Mouse (Mus musculus): ENCODE results near the gene Gucy2g. TPM values are rescaled to one million over a fixed set of nuclear protein-coding genes. Genes with fewer than 3 reads are reported as not detected.

The Gucy2g gene
- polyA plus RNA-seq, 1 experiment from 2014 or later: 0.05 TPM

DNA sequence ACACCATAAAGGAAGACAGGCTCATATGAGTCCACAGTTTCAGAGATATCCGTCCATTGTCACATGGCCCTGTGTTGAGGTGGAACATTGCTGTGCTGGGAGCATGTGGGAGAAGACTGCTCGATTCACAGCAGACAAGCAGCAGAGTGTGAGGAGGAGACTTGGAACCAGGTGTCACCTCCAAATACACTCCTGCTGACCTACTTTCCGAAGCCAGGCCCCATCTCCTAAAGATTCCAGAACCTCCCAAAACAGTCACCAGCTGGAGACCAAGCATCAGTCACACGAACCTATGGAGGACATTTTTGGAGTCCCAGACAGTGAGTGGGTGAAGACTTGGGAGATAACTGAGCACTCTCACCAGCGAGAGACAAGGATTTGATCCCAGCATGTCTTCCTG, 4.5 kb downstream of the Gucy2g start:
- no peak overlapping the region for H3K9ac ChIP-seq (ENCODE audit: low read depth, low read length)
- H3K4me3 ChIP-seq (ENCODE audit: low read length): no peak overlapping the region
- no peak overlapping the region for H3K4me2 ChIP-seq (replicated peaks; ENCODE audit: low read depth, low read length)
- H3K27ac ChIP-seq (ENCODE audit: low read depth, low read length): no peak overlapping the region
- no peaks in the 10 kb centered on the region for H3K27me3 ChIP-seq (ENCODE audit: control insufficient read depth, insufficient read depth, low read length)
- 78% methylated on average over 5 of the region's 5 CpGs for WGBS
- ATAC-seq (ENCODE audit: low FRiP score, low TSS enrichment): no peak
- no peaks in the 10 kb centered on the region for H3K36me3 ChIP-seq (ENCODE audit: control insufficient read depth, insufficient read depth, low read length)
- H3K4me1 ChIP-seq (ENCODE audit: control insufficient read depth, insufficient read depth, low read length): no peaks in the 10 kb centered on the region
- H3K9me3 ChIP-seq (ENCODE audit: control insufficient read depth, low read length): no peaks in the 10 kb centered on the region

DNA sequence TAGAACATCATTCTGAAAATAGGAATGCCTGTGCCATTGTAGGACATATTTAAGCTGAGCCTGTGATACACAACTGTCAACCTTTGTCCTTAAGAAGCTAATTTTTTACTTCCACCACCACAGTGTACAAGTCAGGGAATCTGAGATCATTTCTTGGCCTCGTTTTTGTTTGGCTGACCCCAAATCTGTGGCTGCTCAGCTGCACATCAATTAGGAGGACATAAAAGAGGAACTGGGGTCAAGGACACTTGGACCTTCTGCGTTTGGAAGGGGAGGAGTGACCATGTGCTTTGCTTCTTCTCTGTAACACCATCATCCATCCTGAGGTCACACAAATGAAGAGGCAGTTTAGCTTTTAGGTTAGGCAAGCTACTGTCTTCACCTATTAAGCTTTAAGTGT, 5.0 kb downstream of the Gucy2g start:
- WGBS: 14% methylated on average over 2 of the region's 2 CpGs
- Histone ChIP-seq H3K27me3 (ENCODE audit: control insufficient read depth, insufficient read depth, low read length) (no peaks in the 10 kb centered on the region), H3K27ac (ENCODE audit: low read depth, low read length) (no peak overlapping the region), H3K4me3 (ENCODE audit: low read length) (no peak overlapping the region), H3K9ac (ENCODE audit: low read depth, low read length) (no peak overlapping the region), H3K9me3 (ENCODE audit: control insufficient read depth, low read length) (no peaks in the 10 kb centered on the region), H3K4me1 (ENCODE audit: control insufficient read depth, insufficient read depth, low read length) (no peaks in the 10 kb centered on the region), H3K36me3 (ENCODE audit: control insufficient read depth, insufficient read depth, low read length) (no peaks in the 10 kb centered on the region), H3K4me2 (replicated peaks; ENCODE audit: low read depth, low read length) (no peak overlapping the region)
- ATAC-seq (ENCODE audit: low FRiP score, low TSS enrichment): no peak

DNA sequence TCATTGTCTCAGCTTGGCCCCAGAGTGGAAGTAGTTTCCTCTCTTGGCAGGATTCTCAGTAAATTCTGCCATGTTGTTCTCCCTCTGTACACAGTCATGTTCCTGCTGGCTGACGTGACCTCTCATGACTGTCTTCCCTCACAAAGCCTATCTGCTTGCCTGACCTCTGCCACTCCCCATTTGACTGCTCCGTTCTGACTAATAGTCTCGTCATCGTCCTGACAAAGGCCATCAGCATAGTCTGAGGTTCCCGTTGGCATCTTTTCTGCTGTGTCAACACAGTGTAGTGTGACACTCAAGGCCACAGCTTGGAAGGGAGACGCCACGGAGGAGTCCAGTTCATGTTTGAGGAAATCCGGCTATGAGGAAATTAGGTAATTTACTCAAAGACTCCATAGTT, 8.9 kb downstream of the Gucy2g start:
- 39% methylated on average over 8 of the region's 8 CpGs for whole genome bisulfite sequencing
- Histone ChIP-seq H3K27me3 (ENCODE audit: control insufficient read depth, insufficient read depth, low read length) (no peaks in the 10 kb centered on the region), H3K9ac (ENCODE audit: low read depth, low read length) (no peak overlapping the region), H3K4me3 (ENCODE audit: low read length) (no peak overlapping the region), H3K4me1 (ENCODE audit: control insufficient read depth, insufficient read depth, low read length) (no peaks in the 10 kb centered on the region), H3K36me3 (ENCODE audit: control insufficient read depth, insufficient read depth, low read length) (no peaks in the 10 kb centered on the region), H3K4me2 (replicated peaks; ENCODE audit: low read depth, low read length) (no peak overlapping the region), H3K27ac (ENCODE audit: low read depth, low read length) (no peak overlapping the region), H3K9me3 (ENCODE audit: control insufficient read depth, low read length) (no peaks in the 10 kb centered on the region)
- ATAC-seq (ENCODE audit: low FRiP score, low TSS enrichment): no peak

DNA sequence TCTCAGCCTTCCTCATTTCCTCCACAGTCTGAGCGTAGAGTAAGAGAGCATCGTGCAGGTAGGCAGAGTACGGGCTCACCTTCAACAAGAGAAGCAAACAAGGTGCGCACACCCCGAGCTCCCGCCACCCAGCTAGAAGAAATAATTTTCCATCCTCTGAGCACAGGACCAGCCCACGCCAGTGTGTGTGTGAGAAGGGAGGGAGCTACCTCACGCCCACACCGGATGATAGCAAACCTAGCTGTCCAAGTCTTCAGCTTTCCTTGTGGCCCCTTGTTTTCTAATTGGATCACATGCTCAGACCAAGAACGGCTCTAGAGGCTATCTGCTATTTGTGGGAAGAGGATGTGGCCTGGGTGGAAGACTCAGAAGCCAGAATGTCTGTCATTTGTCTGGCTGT, 10.0 kb downstream of the Gucy2g start:
- Histone ChIP-seq H3K9me3 (ENCODE audit: control insufficient read depth, low read length) (no peaks in the 10 kb centered on the region), H3K27me3 (ENCODE audit: control insufficient read depth, insufficient read depth, low read length) (no peaks in the 10 kb centered on the region), H3K4me1 (ENCODE audit: control insufficient read depth, insufficient read depth, low read length) (no peaks in the 10 kb centered on the region), H3K36me3 (ENCODE audit: control insufficient read depth, insufficient read depth, low read length) (no peaks in the 10 kb centered on the region), H3K4me3 (ENCODE audit: low read length) (no peak overlapping the region), H3K4me2 (replicated peaks; ENCODE audit: low read depth, low read length) (no peak overlapping the region), H3K27ac (ENCODE audit: low read depth, low read length) (no peak overlapping the region), H3K9ac (ENCODE audit: low read depth, low read length) (no peak overlapping the region)
- WGBS: 75% methylated on average over 10 of the region's 10 CpGs
- ATAC-seq (ENCODE audit: low FRiP score, low TSS enrichment): no peak

DNA sequence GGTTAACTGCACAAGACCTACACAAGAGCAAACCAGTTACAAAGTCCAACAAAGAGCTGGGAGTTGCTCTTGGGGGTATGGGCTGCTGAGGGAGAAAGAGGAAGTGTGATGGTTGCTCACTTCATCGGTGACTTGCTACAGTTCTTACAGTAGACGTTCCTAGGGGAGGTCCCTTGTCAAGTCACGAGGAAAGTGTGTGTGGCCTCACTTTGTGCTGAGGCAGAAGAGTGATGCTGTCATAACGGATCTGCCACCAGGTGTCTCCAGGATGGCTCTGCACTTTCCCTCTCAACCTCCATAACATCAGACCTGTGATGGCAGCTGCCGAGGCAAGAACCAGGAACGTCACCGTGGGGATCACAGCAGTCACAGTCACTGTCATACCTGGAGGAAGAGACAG, 13.9 kb downstream of the Gucy2g start:
- no peaks in the 10 kb centered on the region for H3K27me3 ChIP-seq (ENCODE audit: control insufficient read depth, insufficient read depth, low read length)
- H3K4me1 ChIP-seq (ENCODE audit: control insufficient read depth, insufficient read depth, low read length): no peaks in the 10 kb centered on the region
- no peak overlapping the region for H3K4me3 ChIP-seq (ENCODE audit: low read length)
- ATAC-seq (ENCODE audit: low FRiP score, low TSS enrichment): no peak
- no peaks in the 10 kb centered on the region for H3K9me3 ChIP-seq (ENCODE audit: control insufficient read depth, low read length)
- no peak overlapping the region for H3K27ac ChIP-seq (ENCODE audit: low read depth, low read length)
- H3K9ac ChIP-seq (ENCODE audit: low read depth, low read length): no peak overlapping the region
- no peaks in the 10 kb centered on the region for H3K36me3 ChIP-seq (ENCODE audit: control insufficient read depth, insufficient read depth, low read length)
- WGBS: 86% methylated on average over 7 of the region's 7 CpGs
- no peak overlapping the region for H3K4me2 ChIP-seq (replicated peaks; ENCODE audit: low read depth, low read length)

DNA sequence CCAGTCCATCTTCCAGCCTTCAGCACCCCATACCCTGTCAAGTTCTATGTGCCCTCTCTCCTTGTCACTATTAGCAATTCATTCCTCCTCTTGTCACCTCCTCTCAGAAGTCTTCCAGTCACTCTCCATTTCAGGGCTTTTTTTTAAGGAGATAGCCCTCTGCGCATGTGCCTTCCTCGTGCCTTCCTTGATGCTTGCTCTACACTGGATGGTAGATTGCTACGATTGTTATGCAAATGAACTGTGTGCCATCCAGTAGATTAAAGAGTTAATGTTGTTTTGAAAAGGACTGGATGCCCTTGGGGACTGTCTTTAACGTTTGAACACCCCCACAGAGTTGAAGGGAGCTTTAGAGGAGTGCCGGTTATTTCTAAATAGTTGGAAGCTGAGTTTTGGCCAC, 14.4 kb downstream of the Gucy2g start:
- Histone ChIP-seq H3K9ac (ENCODE audit: low read depth, low read length) (no peak overlapping the region), H3K27me3 (ENCODE audit: control insufficient read depth, insufficient read depth, low read length) (no peaks in the 10 kb centered on the region), H3K27ac (ENCODE audit: low read depth, low read length) (no peak overlapping the region), H3K4me1 (ENCODE audit: control insufficient read depth, insufficient read depth, low read length) (no peaks in the 10 kb centered on the region), H3K36me3 (ENCODE audit: control insufficient read depth, insufficient read depth, low read length) (no peaks in the 10 kb centered on the region), H3K9me3 (ENCODE audit: control insufficient read depth, low read length) (no peaks in the 10 kb centered on the region), H3K4me2 (replicated peaks; ENCODE audit: low read depth, low read length) (no peak overlapping the region), H3K4me3 (ENCODE audit: low read length) (no peak overlapping the region)
- no peak for ATAC-seq (ENCODE audit: low FRiP score, low TSS enrichment)
- WGBS: 71% methylated on average over 5 of the region's 5 CpGs

DNA sequence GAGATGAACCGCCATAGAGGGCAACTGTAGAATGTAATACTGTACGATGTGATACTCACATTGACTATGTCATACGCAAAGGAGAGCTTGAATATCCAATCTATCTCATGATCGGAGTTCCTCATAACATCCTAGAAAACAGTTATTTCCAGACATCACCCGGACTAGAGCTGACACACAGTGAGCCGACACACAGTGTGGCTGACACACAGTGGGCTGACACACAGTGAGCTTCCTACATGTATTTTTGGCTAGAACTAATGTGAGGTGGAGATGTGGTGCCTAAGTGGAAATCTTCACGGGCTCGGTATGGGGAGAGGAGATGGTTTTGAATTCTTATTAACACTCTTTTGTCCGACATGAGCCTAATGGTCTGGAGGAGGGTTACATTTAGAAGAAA, 18.8 kb downstream of the Gucy2g start:
- no peak for ATAC-seq (ENCODE audit: low FRiP score, low TSS enrichment)
- Histone ChIP-seq H3K9me3 (ENCODE audit: control insufficient read depth, low read length) (no peaks in the 10 kb centered on the region), H3K4me3 (ENCODE audit: low read length) (no peak overlapping the region), H3K9ac (ENCODE audit: low read depth, low read length) (no peak overlapping the region), H3K4me2 (replicated peaks; ENCODE audit: low read depth, low read length) (no peak overlapping the region), H3K4me1 (ENCODE audit: control insufficient read depth, insufficient read depth, low read length) (peaks cover 12% of the 10 kb centered on the region), H3K27ac (ENCODE audit: low read depth, low read length) (no peak overlapping the region), H3K36me3 (ENCODE audit: control insufficient read depth, insufficient read depth, low read length) (no peaks in the 10 kb centered on the region), H3K27me3 (ENCODE audit: control insufficient read depth, insufficient read depth, low read length) (no peaks in the 10 kb centered on the region)
- 78% methylated on average over 9 of the region's 9 CpGs for WGBS

DNA sequence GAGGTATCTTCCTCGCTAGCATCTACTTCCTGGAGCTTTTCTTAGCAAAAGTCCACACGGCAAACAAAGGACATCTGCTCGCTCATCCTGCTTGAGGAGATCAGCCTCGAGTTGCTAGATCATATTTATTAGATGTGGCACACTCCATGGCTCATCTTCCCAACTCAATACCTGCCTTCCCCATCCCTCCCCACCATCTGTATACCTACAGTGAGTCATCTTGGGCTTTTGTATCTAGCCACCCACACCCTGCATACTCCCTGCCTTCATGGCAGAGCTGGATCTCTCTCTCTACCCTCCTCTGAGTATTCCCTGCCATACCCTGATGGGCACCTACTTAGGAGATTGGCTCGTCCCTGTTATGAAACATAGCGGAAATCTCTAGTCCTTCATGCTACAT, 19.8 kb downstream of the Gucy2g start:
- 88% methylated on average over 6 of the region's 6 CpGs for WGBS
- no peak overlapping the region for H3K9ac ChIP-seq (ENCODE audit: low read depth, low read length)

DNA sequence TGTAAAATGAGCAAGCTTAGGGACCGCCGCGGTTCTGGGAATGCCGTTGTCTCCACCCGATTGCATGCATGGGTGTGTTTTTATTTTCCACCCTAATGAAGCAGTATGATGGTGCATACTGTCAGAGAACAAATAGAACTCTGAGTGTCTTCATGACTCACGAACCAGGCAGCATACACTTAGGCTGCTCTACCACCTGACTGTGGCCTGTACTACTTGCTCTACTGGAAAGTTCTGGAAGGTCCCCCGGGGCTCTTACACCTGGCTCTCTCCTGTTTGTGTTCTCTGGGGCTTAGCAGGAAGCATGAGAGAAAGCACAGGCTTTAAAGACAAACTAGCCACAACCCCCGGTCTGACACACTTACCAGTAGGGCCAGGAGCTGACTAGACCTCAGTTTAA, 21.7 kb downstream of the Gucy2g start:
- Histone ChIP-seq H3K27me3 (ENCODE audit: control insufficient read depth, insufficient read depth, low read length) (no peaks in the 10 kb centered on the region), H3K27ac (ENCODE audit: low read depth, low read length) (no peak overlapping the region), H3K9me3 (ENCODE audit: control insufficient read depth, low read length) (no peaks in the 10 kb centered on the region), H3K36me3 (ENCODE audit: control insufficient read depth, insufficient read depth, low read length) (no peaks in the 10 kb centered on the region), H3K4me2 (replicated peaks; ENCODE audit: low read depth, low read length) (no peak overlapping the region), H3K4me1 (ENCODE audit: control insufficient read depth, insufficient read depth, low read length) (peaks cover 12% of the 10 kb centered on the region), H3K9ac (ENCODE audit: low read depth, low read length) (no peak overlapping the region), H3K4me3 (ENCODE audit: low read length) (no peak overlapping the region)
- no peak for ATAC-seq (ENCODE audit: low FRiP score, low TSS enrichment)
- WGBS: 77% methylated on average over 8 of the region's 8 CpGs

More for the DNA sequence above, 19.8 kb downstream of the Gucy2g start:
- Histone ChIP-seq H3K9me3 (ENCODE audit: control insufficient read depth, low read length) (no peaks in the 10 kb centered on the region), H3K4me1 (ENCODE audit: control insufficient read depth, insufficient read depth, low read length) (peaks cover 12% of the 10 kb centered on the region), H3K27ac (ENCODE audit: low read depth, low read length) (no peak overlapping the region), H3K27me3 (ENCODE audit: control insufficient read depth, insufficient read depth, low read length) (no peaks in the 10 kb centered on the region), H3K4me2 (replicated peaks; ENCODE audit: low read depth, low read length) (no peak overlapping the region), H3K4me3 (ENCODE audit: low read length) (no peak overlapping the region), H3K36me3 (ENCODE audit: control insufficient read depth, insufficient read depth, low read length) (no peaks in the 10 kb centered on the region)
- no peak for ATAC-seq (ENCODE audit: low FRiP score, low TSS enrichment)

All from kidney, embryonic 14.5 days (tissue).